Mouse (Mus musculus): ENCODE data around the gene Rorb. TPM values are rescaled to one million over a fixed set of nuclear protein-coding genes. Genes with fewer than 3 reads are reported as not detected.

The Rorb gene
- total and polyA plus RNA-seq, 3 experiments, result not detected

GRCm38 (mm10) chr19:18967307-18967706 lies 143.7 kb downstream of the Rorb start:
- no peak for DNase-seq (ENCODE audit: extremely low read depth)
- H3K79me2 ChIP-seq (replicated peaks; ENCODE audit: control insufficient read depth, extremely low read depth, insufficient read depth, poor library complexity, severe bottlenecking), result no peaks in the 10 kb centered on the region
- no peaks in the 10 kb centered on the region for H3K9me3 ChIP-seq (replicated peaks; ENCODE audit: low read length)
- in situ Hi-C loops (cut with MboI; ENCODE audit: low pct_ligation_motif_present, low pct_unique_long_range_greater_than_20kb, low sequenced_read_pairs) (no loop called here), dilution Hi-C loops (cut with MboI; ENCODE audit: extremely low pct_ligation_motif_present, extremely low pct_unique_long_range_greater_than_20kb, low sequenced_read_pairs) (no loop called here)
- no peaks in the 10 kb centered on the region for H3K36me3 ChIP-seq (replicated peaks in 1 of 2; ENCODE audit: control insufficient read depth in 1 of 2, insufficient read depth in 1 of 2, low read length in 1 of 2)
- no peak overlapping the region for H3K9ac ChIP-seq (ENCODE audit: insufficient read depth, low read depth)
- TF ChIP-seq EP300 (IDR thresholded peaks at IDR 0.05; ENCODE audit: low read length), result no peak
- no peak for TF ChIP-seq JUN (IDR thresholded peaks at IDR 0.05; ENCODE audit: insufficient read depth, low read depth, low read length)
- TF ChIP-seq GABPA (IDR thresholded peaks at IDR 0.05; ENCODE audit: insufficient replicate concordance, low read depth, low read length), result no peak
- TF ChIP-seq UBTF (IDR thresholded peaks at IDR 0.05; ENCODE audit: low read depth, low read length), result no peak
- no peak for TF ChIP-seq ZKSCAN1 (IDR thresholded peaks at IDR 0.05; ENCODE audit: borderline replicate concordance, low read depth, low read length)
- no peak for TF ChIP-seq MAX (IDR thresholded peaks at IDR 0.05; ENCODE audit: low read length)
- TF ChIP-seq RAD21 (IDR thresholded peaks at IDR 0.05; ENCODE audit: low read depth, low read length), result no peak
- TF ChIP-seq PAX5 (IDR thresholded peaks at IDR 0.05; ENCODE audit: low read length), result no peak
- TF ChIP-seq SMC3 (IDR thresholded peaks at IDR 0.05; ENCODE audit: low read depth, low read length), result no peak
- TF ChIP-seq POLR2A (IDR thresholded peaks at IDR 0.05; ENCODE audit: low read depth, low read length), result no peak
- TF ChIP-seq TBP (conservative IDR thresholded peaks at IDR 0.05; ENCODE audit: low read depth, low read length), result no peak
- no peak for TF ChIP-seq MXI1 (IDR thresholded peaks at IDR 0.05; ENCODE audit: low read depth, low read length)
- no peak for TF ChIP-seq MEF2A (IDR thresholded peaks at IDR 0.05; ENCODE audit: borderline replicate concordance, low read depth, low read length)
- no peak for TF ChIP-seq ELF1 (IDR thresholded peaks at IDR 0.05; ENCODE audit: low read depth, low read length)
- no peak for TF ChIP-seq SIN3A (IDR thresholded peaks at IDR 0.05; ENCODE audit: low read length)
- no peak for TF ChIP-seq ZMIZ1 (IDR thresholded peaks at IDR 0.05; ENCODE audit: low read depth, low read length)
- TF ChIP-seq MYC (IDR thresholded peaks at IDR 0.05; ENCODE audit: low read depth, low read length), result no peak
- no peak for TF ChIP-seq USF2 (conservative IDR thresholded peaks at IDR 0.05; ENCODE audit: low read depth, low read length)
- no peak overlapping the region for H3K4me2 ChIP-seq (ENCODE audit: insufficient read depth, low read depth, poor library complexity, severe bottlenecking)
- H3K27me3 ChIP-seq (replicated peaks), result no peaks in the 10 kb centered on the region
- H3K4me1 ChIP-seq (ENCODE audit: control insufficient read depth in 1 of 2, insufficient read depth in 2 of 2), result no peaks in the 10 kb centered on the region
- no peak overlapping the region for H3K27ac ChIP-seq (ENCODE audit: insufficient read depth, low read depth)
- H3K4me3 ChIP-seq (replicated peaks in 1 of 3; ENCODE audit: low read depth in 2 of 3, low read length in 2 of 3, poor library complexity in 1 of 3), result no peak overlapping the region

GRCm38 (mm10) chr19:18959862-18960261 lies 151.1 kb downstream of the Rorb start:
- in situ Hi-C loops (cut with MboI; ENCODE audit: low pct_ligation_motif_present, low pct_unique_long_range_greater_than_20kb, low sequenced_read_pairs) (no loop called here), dilution Hi-C loops (cut with MboI; ENCODE audit: extremely low pct_ligation_motif_present, extremely low pct_unique_long_range_greater_than_20kb, low sequenced_read_pairs) (no loop called here)
- Histone ChIP-seq H3K9ac (ENCODE audit: insufficient read depth, low read depth) (no peak overlapping the region), H3K36me3 (replicated peaks in 1 of 2; ENCODE audit: control insufficient read depth in 1 of 2, insufficient read depth in 1 of 2, low read length in 1 of 2) (no peaks in the 10 kb centered on the region), H3K9me3 (replicated peaks; ENCODE audit: low read length) (no peaks in the 10 kb centered on the region), H3K4me1 (ENCODE audit: control insufficient read depth in 1 of 2, insufficient read depth in 2 of 2) (no peaks in the 10 kb centered on the region), H3K79me2 (replicated peaks; ENCODE audit: control insufficient read depth, extremely low read depth, insufficient read depth, poor library complexity, severe bottlenecking) (no peaks in the 10 kb centered on the region), H3K27me3 (replicated peaks) (no peaks in the 10 kb centered on the region), H3K4me3 (replicated peaks in 1 of 3; ENCODE audit: low read depth in 2 of 3, low read length in 2 of 3, poor library complexity in 1 of 3) (no peak overlapping the region), H3K4me2 (ENCODE audit: insufficient read depth, low read depth, poor library complexity, severe bottlenecking) (no peak overlapping the region), H3K27ac (ENCODE audit: insufficient read depth, low read depth) (no peak overlapping the region)
- DNase-seq (ENCODE audit: extremely low read depth), result no peak
- no peak for TF ChIP-seq TBP (conservative IDR thresholded peaks at IDR 0.05; ENCODE audit: low read depth, low read length)
- no peak for TF ChIP-seq MAX (IDR thresholded peaks at IDR 0.05; ENCODE audit: low read length)

All from CH12.LX (cell line).